Mouse (Mus musculus) spleen, postnatal 14 days (tissue): Measurements from ENCODE around the gene Tyw5.

ENCODE experiments used
- DNase-seq, 2 experiments: peaks; one replicate each; pipeline ENCODE4 v3.0.0; 2021 to 2022; ENCODE audit warnings: low spot score in 2 of 2

The Tyw5 gene

GRCm38 (mm10) chr1:57406187-57407151 lies at the start of gene Tyw5, which contains the start of gene Maip1:
Gene Tyw5, minus strand, starts transcription at chr1:57407101.
Gene Maip1, plus strand, starts transcription at chr1:57406328.
- DNase-seq: peak; percentile 57 to 73

- DNase-seq: no peak
Measured at GRCm38 (mm10) chr1:57450241-57450640, 43.3 kb upstream of the Tyw5 start.

GRCm38 (mm10) chr1:57445679-57446078 lies 38.8 kb upstream of the Tyw5 start:
- DNase-seq: no peak

- DNase-seq: no peak
Measured at GRCm38 (mm10) chr1:57440771-57441170, 33.9 kb upstream of the Tyw5 start.

- DNase-seq: no peak
Measured at GRCm38 (mm10) chr1:57439026-57439425, 32.1 kb upstream of the Tyw5 start.

GRCm38 (mm10) chr1:57436954-57437353 lies 30.1 kb upstream of the Tyw5 start:
- no peak for DNase-seq

- DNase-seq: no peak
Measured at GRCm38 (mm10) chr1:57436408-57436807, 29.5 kb upstream of the Tyw5 start.

GRCm38 (mm10) chr1:57433141-57433540 lies 26.2 kb upstream of the Tyw5 start:
- DNase-seq: no peak

GRCm38 (mm10) chr1:57429786-57430483 lies 23.0 kb upstream of the Tyw5 start:
- DNase-seq: no peak

GRCm38 (mm10) chr1:57428368-57429308 lies 21.7 kb upstream of the Tyw5 start:
- peak; percentile 47 to 73 for DNase-seq

GRCm38 (mm10) chr1:57423696-57424095 lies 16.8 kb upstream of the Tyw5 start:
- DNase-seq: no peak

GRCm38 (mm10) chr1:57413397-57413796 lies 6.5 kb upstream of the Tyw5 start:
- DNase-seq: no peak

- no peak for DNase-seq
Measured at GRCm38 (mm10) chr1:57408994-57409393, 2.1 kb upstream of the Tyw5 start.

GRCm38 (mm10) chr1:57402116-57402515 lies 4.8 kb downstream of the Tyw5 start:
- no peak for DNase-seq

GRCm38 (mm10) chr1:57400877-57401276 lies 6.0 kb downstream of the Tyw5 start:
- no peak for DNase-seq

- DNase-seq: no peak
Measured at GRCm38 (mm10) chr1:57400321-57400720, 6.6 kb downstream of the Tyw5 start.

GRCm38 (mm10) chr1:57394051-57394450 lies 12.8 kb downstream of the Tyw5 start:
- peak in 1 of 2 experiments; percentile 34 for DNase-seq

- DNase-seq: no peak
Measured at GRCm38 (mm10) chr1:57392417-57392816, 14.5 kb downstream of the Tyw5 start.

- DNase-seq: no peak
Measured at GRCm38 (mm10) chr1:57390993-57391790, 15.7 kb downstream of the Tyw5 start.

GRCm38 (mm10) chr1:57388402-57389155 lies 18.3 kb downstream of the Tyw5 start:
- DNase-seq: no peak
